Mouse (Mus musculus) inflammation-experienced regulatory T-cells, adult 6 months (primary cell): Measurements from ENCODE around the gene Vwce. TPM values are rescaled to one million over a fixed set of nuclear protein-coding genes. Genes with fewer than 3 reads are reported as not detected.

Source experiments
- polyA plus RNA-seq, 3 experiments: library from polyadenylated mRNA; unstranded; fragments of 100-300 nt; shearing (Covaris generic); gene quantifications; one replicate each; pipeline ENCODE4 v1.2.1; 2017

Vwce gene
- polyA plus RNA-seq, 3 experiments from 2014 or later: 0.79 TPM; not detected in 2

Other genes starting within 250 kb of the Vwce start
- under 1 TPM in 1 of 3 experiments, not detected in 2; 0.05 TPM for gene Syt7, start 245.1 kb upstream of the Vwce start, polyA plus RNA-seq
- not detected for gene Lrrc10b, start 176.7 kb upstream of the Vwce start, polyA plus RNA-seq
- gene Ppp1r32, start 151.3 kb upstream of the Vwce start, polyA plus RNA-seq: under 1 TPM in 2 of 3 experiments, not detected in 1; 0.30 to 0.73 TPM
- gene Cpsf7, start 108.9 kb upstream of the Vwce start, polyA plus RNA-seq: 10 to 100 TPM; 44.3 to 78.6 (median 67.6) TPM
- 10 to 100 TPM; 87.1 to 95.9 (median 94.8) TPM for gene Sdhaf2, start 108.1 kb upstream of the Vwce start, polyA plus RNA-seq
- 10 to 100 TPM in 1 of 3 experiments, 1 to 10 TPM in 2; 5.3 to 11.9 (median 9.8) TPM for gene Tmem216, start 78.0 kb upstream of the Vwce start, polyA plus RNA-seq
- 10 to 100 TPM; 31.7 to 42.7 (median 34.1) TPM for gene Cyb561a3, start 57.0 kb upstream of the Vwce start, polyA plus RNA-seq
- 10 to 100 TPM; 17.8 to 20.5 (median 18.6) TPM for gene Tmem138, start 56.9 kb upstream of the Vwce start, polyA plus RNA-seq
- gene Ddb1, start 28.9 kb upstream of the Vwce start, polyA plus RNA-seq: 100 to 1,000 TPM in 2 of 3 experiments, 10 to 100 TPM in 1; 94.0 to 107 (median 105) TPM
- 10 to 100 TPM in 1 of 3 experiments, 1 to 10 TPM in 2; 8.4 to 10.7 (median 9.5) TPM for gene Tkfc, start 28.6 kb upstream of the Vwce start, polyA plus RNA-seq
- not detected for gene Pga5, start 43.9 kb downstream of the Vwce start, polyA plus RNA-seq
- gene Vps37c, start 54.5 kb downstream of the Vwce start, polyA plus RNA-seq: 10 to 100 TPM; 11.4 to 15.9 (median 14.1) TPM
- 100 to 1,000 TPM; 355 to 487 (median 480) TPM for gene Cd5, start 104.8 kb downstream of the Vwce start, polyA plus RNA-seq
- gene Cd6, start 195.8 kb downstream of the Vwce start, polyA plus RNA-seq: 100 to 1,000 TPM; 356 to 569 (median 520) TPM
- 10 to 100 TPM in 1 of 3 experiments, 1 to 10 TPM in 2; 3.2 to 16.7 (median 3.3) TPM for gene Slc15a3, start 205.5 kb downstream of the Vwce start, polyA plus RNA-seq
- 1 to 10 TPM in 1 of 3 experiments, under 1 TPM in 1, not detected in 1; 0.86 to 1.0 TPM for gene Tmem132a, start 235.7 kb downstream of the Vwce start, polyA plus RNA-seq
- 10 to 100 TPM; 55.3 to 75.6 (median 64.7) TPM for gene Tmem109, start 247.8 kb downstream of the Vwce start, polyA plus RNA-seq